Mouse (Mus musculus): Measurements from ENCODE around the gene Onecut3.
A peak's percentile ranks its signal among the peaks of the same experiment; 100 is the strongest.

Gene Onecut3

DNA sequence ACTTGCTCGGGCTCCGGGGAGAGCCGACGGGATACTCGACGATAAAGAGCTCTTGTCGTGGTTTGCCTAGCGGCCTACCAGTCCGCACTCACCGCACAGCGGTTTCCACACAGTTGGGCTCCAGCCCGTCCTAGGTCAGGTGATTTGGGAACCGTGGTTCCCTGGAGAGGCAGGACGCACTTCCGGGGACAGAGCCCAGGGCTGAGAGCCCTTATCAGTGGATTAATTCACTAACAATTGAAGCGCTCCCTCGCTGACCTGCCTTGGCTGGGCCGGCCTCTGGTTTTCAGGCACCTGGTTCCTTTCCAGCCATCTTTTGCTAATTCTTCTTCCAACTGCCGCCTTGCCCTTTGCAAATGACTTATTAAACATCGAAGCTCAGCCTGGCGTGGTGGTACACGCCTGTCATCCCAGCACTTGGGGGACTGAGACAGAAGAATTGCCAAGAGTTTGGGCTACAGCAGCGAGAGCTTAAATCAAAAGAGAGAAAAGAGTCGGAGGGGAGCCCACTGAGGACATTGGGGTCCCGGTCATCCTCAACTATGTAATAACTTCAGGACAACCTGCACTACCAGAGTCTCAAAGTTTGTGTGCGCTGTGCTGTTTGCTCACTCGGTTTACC lies 9.1 kb downstream of the Onecut3 start:
- no peak for DNase-seq (ENCODE audit: low read depth, low spot score)

DNA sequence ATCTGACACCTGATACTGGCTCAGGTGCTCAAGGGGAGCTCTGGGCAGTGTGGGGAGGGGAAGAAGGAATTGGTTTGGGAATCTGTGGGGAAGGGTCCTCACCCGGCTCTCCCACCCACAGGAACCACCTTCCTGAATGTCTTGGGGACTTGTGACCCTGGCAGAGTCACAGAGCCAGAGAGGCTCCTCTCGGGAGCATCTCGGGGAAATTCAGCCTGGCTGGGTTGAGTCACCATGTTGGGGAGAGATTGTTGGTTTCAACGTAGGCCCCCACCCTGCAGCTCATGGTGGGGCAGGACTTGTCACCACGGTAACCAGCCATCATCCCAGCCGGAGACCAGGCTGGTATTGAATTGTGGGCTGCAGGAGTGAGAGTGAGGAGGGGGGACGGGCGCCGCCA lies 10.1 kb downstream of the Onecut3 start:
- no peak for DNase-seq (ENCODE audit: low read depth, low spot score)

DNA sequence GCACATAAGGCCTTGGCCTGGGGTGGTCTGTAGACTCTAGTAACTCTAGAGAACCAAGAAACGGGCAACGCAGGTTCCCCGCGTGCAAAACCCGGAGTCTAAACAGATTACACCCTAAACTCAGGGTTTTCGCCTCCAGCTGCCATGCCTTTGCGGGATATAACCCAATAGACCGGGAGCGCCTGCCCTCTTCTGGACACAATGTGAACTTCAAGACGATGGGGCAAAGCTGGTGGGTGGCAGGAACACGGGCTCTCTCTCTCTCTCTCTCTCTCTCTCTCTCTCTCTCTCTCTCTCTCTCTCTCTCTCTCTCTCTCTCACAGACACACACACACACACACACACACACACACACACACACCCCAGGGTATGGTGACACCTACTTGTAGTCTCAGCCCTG lies 11.6 kb downstream of the Onecut3 start:
- peak; percentile 43 for DNase-seq (ENCODE audit: low read depth, low spot score)

DNA sequence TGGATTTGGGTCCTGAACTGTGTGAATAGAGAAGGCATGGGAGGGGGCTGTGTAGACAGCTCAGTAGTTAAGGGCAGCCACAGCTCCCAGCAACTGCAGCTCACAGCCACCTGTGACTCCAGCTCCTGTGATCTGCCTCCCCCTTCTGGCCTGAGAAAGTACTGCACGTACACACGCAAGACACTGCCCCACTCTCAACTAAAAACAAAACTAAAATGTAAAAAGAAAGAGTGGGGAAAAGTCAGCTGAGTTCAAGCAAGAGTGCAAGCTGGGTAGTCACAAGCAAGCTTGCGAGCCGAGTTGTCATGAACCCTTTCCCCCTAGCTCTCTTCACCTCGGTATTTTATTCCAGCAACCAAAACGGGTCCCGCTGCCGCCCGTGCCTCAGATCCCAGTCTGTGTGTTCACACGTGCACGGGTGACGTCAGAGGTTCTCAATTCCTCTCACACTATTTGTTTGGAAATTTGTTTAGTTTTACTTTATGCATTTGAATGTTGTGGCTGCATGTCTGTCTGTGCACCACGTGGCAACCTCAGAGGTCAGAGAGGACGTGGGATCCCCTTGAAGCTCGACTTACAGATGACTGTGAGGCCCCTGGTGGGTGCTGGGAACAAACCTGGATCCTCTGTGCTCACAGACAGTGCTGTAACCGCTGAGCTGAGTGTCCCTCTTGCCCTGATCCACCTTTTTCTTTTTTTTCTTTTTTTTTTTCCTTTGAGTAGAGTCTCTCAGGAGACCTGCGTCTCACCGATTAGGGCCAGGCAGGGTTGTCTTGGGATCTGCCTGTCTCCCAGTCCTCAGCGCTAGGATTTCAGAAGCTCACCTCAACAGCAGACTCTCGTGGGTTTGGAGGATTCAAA lies 15.0 kb downstream of the Onecut3 start:
- no peak for DNase-seq (ENCODE audit: low read depth, low spot score)

DNA sequence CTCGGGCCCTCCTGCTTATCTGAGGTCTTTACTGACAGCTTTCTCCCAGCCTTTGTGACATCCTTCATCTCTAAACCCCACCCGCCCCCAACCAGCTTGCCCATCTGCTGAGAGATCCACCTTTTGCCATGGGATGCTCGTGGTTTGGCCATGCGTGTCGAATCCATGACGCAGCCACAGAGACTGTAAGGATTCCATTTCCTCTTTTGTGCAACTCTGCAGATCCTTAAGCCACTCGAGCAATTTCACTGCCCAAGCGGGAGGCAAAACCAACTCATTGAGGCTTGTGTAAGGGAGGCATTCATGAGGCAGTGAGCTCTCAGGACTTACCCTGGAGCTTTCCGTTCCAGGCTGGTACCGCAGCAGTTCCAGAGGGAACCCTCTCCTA lies 15.6 kb downstream of the Onecut3 start:
- DNase-seq (ENCODE audit: low read depth, low spot score), result no peak

DNA sequence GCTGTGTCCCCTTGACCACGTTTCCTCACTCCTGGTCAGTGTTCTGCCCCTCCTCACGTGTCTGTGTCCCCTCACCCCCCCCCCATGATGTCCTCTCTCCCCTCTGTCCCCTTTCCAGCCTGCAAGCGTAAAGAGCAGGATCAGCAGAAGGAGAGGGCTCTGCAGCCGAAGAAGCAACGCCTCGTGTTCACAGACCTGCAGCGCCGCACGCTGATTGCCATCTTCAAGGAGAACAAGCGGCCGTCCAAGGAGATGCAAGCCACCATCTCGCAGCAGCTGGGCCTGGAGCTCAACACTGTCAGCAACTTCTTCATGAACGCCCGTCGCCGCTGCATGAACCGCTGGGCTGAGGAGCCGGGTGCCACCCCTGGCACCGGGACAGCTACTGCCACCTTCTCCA lies 19.1 kb downstream of the Onecut3 start:
- no peak for DNase-seq (ENCODE audit: low read depth, low spot score)

DNA sequence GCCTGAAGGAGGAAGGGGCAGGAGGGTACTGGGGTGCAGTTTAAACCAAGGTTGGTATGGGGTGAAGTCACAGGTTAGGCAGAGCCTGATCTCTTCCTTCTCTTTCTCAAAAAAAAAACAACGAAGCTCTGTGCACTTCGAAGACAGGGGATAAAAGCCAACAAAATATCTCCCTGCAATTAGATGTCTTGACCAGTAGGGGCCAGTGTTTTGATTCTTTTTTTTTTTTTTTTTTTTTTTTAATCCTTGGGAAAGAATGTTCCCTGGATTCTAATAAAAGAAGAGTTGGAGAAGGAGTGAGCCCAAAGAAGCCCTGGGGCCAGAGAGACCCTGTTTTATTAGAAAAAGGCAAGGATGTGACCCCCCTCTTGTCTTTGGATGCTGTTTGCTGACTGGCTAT lies 24.7 kb downstream of the Onecut3 start:
- DNase-seq (ENCODE audit: low read depth, low spot score), result no peak

DNA sequence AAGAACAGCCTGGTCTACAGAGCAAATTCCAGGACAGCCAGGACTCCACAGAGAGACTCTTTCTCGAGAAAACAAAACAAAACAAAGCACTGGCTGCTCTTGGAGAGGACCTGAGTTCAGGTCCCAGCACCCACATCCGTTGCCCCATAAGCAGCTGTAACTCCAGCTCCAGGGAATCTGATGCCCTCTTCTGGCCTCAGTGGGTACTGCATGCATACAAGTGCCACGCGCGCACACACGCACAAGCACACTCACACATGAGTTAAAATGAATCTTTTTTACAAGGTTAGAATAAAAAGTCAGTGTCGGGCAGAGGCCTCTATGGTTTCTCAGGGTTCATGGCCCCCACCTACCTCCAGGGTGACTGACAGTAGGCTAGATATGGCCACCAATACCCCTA lies 28.7 kb downstream of the Onecut3 start:
- no peak for DNase-seq (ENCODE audit: low read depth, low spot score)

DNA sequence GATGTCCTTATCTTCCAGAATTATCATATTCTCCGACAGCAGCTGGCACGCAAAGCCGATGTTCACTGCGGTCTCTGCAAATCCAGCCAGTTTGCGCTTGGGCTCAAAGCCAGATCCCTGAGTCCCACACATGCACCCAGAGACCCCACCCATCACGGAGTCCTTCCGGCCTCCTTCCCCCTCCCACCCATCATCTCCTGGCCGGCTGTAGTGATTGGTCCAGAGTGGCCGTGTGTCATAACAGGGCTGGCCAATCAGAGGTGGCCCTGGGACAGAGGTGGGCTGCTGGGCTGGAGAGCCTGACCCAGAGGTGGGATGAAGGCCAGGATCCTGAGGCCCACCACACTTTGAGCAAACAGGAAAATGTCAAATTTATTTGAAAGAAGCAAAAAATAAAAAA lies 31.5 kb downstream of the Onecut3 start:
- no peak for DNase-seq (ENCODE audit: low read depth, low spot score)

DNA sequence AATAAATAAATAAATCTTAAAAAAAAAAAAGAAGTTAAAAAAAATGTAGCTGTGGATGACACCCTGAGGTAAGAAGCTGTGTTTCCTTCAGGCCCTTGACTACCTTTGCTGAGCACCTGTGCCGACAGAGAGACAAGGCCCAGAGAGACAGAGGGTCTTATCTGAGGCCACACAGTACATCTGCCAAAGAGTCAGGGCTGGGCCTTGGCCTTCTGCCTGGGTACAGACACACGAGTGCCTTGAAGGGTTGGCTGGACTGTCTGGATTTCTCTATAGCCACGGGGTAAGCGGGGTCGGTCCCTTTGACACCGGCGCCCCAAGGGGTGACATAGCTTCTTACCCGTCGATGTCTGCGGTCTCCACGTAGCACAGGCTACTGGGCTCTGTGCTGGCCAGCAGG lies 38.1 kb downstream of the Onecut3 start:
- no peak for DNase-seq (ENCODE audit: low read depth, low spot score)

DNA sequence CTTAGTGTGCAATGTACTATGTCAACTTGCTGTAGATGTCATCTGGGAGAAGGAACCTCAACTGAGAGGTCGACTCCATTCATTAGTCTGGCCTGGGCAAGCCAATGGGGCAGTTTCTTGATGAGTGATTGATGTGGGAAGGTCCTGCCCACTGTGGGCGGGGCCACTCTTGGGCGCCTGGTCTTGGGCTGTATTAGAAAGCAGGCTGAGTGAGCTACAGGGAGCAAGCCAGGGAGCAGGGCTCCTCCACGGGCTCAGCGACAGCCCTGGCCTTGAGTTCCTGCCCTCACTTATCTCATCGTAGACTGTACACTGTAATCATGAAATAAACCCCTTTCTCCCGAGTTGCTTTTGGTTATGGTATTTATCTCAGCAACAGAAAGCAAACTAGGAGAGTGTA lies 39.1 kb downstream of the Onecut3 start:
- no peak for DNase-seq (ENCODE audit: low read depth, low spot score)

DNA sequence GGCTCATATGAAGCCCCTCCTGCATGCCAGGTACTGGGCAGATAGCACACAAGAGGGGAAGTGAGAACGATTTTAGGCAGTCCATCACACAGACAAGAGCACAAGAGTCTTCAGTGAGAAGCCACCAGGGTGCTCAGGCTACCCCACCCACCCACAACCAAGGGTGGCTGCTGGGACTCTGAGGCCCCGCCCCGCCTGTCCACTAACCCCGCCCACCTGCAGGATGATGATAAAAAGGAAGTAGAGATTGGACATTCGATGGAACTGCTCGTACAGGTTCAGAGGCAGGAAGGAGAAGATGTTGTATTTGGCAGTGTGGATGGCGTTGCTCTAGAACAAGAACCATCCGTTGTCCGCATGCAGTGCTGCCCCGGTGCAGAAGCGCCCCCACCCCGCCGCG lies 40.4 kb downstream of the Onecut3 start:
- DNase-seq (ENCODE audit: low read depth, low spot score), result no peak

DNA sequence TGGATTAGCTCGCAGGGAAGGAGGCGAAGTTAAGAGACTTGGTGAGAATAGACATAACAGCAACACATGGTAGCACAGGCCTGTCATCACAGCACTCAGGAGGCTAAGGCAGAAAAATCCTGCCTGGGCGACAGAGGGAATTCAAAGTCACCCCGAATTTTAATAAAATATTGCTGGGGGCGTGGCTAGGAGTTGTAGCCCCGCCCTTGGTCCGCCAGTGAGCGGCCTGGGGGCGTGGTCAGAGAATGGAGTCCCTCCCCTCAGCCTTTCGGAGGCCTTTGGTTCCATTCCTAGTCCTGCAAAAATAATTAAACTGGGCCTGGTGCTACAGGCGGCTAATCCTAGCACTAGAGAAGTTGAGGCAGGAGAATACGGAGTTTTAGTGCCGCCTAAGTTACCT lies 41.1 kb downstream of the Onecut3 start:
- DNase-seq (ENCODE audit: low read depth, low spot score), result no peak

DNA sequence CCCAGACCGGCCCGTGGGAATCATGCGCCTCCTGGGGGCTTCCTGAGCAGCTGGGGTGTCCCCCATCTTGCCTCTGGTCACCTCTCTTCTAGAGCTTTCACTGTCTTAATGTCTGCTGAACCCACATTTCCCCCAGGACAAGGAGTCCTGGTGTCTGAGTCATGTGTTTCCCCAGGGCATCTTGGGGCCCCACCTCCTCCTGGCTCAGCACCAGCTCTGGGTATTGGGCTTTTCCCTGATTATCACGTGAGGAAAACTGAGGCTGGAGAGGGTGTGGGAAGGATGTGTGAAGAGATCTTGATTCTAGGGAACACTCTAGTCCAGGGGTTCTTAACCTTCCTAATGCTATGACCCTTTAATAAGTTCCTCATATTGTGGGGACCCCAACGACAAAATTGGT lies 43.5 kb downstream of the Onecut3 start:
- DNase-seq (ENCODE audit: low read depth, low spot score), result no peak

DNA sequence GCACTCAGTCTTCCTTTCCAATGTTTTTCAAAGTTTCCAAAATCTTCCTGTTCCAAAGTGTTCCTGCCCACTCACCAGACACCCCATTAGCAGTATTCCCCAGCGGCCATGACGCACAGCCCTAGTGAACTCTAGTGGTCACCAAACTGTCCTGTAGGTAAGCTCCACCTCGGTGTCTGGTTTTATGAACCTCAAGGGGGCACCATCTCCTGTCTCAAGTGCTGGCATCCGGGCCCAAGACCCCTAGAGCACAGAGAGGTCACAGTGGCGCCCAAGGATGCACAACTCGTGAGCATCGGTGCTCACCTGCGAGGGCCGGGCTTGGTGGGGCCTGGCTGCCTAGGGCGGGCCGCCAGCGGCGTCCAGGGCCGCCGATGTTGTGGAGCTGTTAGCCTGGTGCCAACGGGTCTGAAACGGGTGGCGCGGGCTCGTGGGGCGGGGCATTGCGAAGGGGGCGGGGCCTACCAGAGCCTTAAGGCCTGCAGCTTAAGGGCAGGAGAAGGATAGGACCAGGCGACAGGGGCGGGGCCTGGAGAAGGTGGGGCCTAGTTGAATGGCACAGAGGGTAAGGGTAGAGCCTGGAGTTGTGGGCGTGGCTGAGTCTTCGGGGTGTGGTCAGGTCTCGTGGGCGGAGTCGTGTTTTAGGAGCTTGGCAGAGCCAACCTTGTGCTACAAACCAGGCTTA lies 44.2 kb downstream of the Onecut3 start, which contains the start of gene Atp8b3:
Gene Atp8b3 (minus strand): TSS at position 415 of the 685 bp plus-strand sequence.
- DNase-seq (ENCODE audit: low read depth, low spot score), result peak; percentile 98

DNA sequence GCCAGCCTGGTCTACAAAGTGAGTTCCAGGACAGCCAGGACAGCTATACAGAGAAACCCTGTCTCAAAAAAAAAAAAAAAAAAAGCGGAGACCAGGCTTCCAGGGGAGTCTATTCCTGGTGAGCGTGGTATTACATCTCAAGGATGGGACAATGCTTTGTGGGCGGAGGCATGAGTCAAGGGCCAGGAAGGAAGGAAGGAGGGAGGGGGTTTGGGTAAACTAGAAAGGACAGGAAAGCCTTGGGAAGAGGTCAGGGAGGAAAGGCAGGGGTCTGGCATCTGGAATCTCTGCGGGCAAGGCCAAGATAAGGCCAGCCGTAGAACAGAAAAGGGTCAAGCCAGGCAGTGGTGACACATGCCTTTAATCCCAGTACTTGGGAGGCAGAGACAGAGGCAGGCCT lies 44.9 kb downstream of the Onecut3 start:
- DNase-seq (ENCODE audit: low read depth, low spot score), result no peak

DNA sequence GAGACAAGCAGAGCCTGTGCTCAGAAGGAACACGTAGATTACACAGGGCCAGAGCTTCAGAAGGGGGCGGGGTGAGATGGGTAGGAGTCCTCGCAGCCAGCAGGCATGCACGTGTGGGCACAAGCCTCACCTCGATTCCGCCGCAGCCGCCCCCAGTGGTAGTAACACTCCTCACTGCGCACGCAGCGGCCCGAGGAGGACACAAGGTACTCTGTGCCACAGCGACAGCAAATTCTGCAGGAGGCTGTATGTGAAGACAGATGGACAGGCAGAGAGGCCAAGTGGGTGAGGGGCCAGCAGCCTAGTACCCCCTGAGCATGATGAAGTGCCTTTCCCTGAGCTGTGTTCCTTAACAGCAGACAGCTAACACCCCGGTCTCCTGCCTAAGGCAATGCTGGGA lies 49.2 kb downstream of the Onecut3 start:
- no peak for DNase-seq (ENCODE audit: low read depth, low spot score)

DNA sequence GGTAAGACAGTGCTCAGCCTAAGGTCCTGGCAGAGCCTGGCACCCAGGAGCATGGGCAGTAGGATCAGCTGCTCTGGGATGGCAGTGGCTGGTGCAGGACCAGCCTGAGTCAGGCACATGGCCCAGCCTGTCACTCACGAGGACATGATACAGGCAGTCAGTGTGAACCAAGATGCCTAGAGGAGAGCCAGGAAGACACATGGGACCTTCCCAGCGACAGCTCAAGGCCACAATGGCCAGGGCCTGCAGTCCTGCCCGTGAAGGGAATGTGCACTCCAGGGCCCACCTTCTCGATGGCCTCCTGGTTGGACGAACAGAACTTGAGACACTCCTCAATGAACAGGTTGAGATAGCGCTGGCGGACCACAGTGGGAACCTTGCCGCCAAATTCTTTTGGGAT lies 51.0 kb downstream of the Onecut3 start:
- DNase-seq (ENCODE audit: low read depth, low spot score), result no peak

DNA sequence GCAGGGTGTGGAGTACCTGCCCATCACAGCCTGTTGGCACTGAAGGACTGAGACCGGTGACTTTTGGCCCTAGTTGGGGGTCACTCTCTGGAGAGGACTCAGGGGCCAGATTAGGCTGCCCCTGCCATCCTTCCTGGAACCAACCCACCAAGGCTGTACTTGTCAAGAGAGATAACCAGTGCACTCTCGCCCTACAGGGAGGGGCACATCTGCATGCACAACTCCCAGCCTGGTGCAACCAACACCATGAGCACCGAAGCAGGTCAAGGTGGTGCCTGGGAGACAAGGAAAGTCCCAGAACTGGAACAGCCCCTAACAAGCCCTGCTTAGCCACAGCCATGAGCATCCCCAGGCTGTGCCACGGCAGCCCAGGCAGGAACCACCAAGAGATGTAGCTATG lies 52.3 kb downstream of the Onecut3 start:
- no peak for DNase-seq (ENCODE audit: low read depth, low spot score)

DNA sequence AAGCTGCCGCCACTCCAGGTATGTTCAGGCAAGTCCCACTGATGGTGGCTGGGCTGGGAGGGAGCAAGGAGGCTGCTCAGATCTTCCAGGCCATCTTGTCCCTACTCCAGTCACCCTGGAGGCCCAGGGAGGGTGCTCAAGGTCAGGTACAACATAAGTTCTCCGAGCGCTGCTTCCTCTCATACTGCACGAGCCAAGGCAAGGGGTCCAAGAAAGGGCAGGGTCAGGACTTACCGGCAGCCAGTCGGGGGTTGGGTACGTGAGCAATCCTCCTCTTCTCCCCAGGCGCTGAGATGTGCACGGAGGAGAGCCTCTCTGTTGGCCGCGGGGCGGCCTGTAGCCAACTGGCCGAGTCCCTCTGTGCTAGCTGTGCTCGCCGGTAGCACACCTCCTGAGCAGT lies 52.9 kb downstream of the Onecut3 start:
- no peak for DNase-seq (ENCODE audit: low read depth, low spot score)

DNA sequence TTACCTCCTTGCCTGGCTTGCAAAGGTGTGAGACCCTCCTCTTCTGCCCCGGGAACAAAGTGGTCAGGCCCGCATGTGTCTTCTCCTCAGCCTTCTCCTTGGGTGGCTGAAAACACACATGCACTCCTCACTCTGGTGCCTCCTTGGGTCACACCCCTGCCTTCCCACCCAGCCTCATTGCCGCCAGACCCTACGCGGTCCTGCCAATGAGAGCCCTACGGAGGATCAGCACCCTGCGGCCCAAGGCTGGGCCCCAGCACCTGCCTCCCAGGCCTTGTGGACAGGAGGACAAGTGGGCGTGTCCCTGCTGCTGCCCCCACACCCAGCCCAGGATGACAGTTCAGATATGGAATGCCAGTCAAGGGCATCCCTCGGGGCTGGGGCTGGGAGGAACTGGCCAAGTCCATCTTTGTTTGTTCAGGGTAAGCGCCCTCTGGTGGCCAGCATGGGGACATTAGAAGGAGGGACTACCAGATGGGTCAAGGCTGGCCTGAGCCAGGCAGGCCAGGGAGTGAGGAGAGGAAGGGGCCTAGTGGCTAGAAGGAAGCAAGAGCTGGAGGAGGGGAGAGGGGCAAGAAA lies 53.9 kb downstream of the Onecut3 start:
- no peak for DNase-seq (ENCODE audit: low read depth, low spot score)

DNA sequence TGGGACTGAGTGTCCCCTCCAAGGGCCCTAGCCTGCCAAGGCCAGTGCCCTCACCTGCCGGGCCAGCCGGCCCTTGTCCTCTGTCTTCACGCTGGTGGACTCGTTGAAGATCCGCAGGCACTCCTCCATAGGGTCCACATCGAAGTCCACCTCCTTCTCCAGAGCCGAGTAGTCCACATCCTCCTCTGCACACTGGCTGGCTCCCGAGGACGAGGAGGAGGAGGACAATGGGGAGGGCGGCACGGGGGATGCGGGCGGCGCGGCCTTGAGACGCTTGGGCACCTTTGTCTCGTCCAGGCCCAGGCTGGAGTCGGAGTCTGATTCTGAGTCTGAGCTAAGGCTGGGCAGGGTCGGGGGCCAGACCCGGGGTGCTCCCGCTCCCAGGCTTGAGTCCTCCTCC lies 54.6 kb downstream of the Onecut3 start:
- DNase-seq (ENCODE audit: low read depth, low spot score), result no peak

Data from WW6 (cell line).